Mouse (Mus musculus) cortical plate, adult 2 months (tissue): ENCODE results near the gene Siae.

Source experiments
- CTCF ChIP-seq: fragments of 200-500 bp; IDR thresholded peaks from 2 replicates; pipeline ENCODE4 v1.5.1; 2011; ENCODE audit warnings: mild to moderate bottlenecking, control low read depth, low read length; ENCODE audit not compliant: insufficient read depth; ENCODE audit errors: extremely low read depth
- POLR2A ChIP-seq: fragments of 200-500 bp; IDR thresholded peaks from 2 replicates; pipeline ENCODE4 v1.6.1; 2011; ENCODE audit warnings: mild to moderate bottlenecking, low read length, control low read depth; ENCODE audit not compliant: insufficient read depth; ENCODE audit errors: extremely low read depth

GRCm38 (mm10) chr9:37656931-37657481 is 101.5 kb downstream of the Siae start, which contains the start of gene Tbrg1:
- TF ChIP-seq POLR2A, result peak; percentile 48; the same call in 1 of the 2 replicates
- TF ChIP-seq CTCF, result no peak
